Mouse (Mus musculus) left cerebral cortex, postnatal 36 days (tissue): Measurements from ENCODE around the gene Pla2g10. TPM values are rescaled to one million over a fixed set of nuclear protein-coding genes. Genes with fewer than 3 reads are reported as not detected.

Source experiments
- total RNA-seq, 2 experiments: library from RNA; stranded (reverse); gene quantifications; 2 replicates each; pipeline ENCODE4 v1.2.3; 2021

The Pla2g10 gene
- total RNA-seq, 2 experiments from 2014 or later = not detected

Other genes with a start within 250 kb of the Pla2g10 start
- gene Parn, start 62.8 kb downstream of the Pla2g10 start, total RNA-seq = 10 to 100 TPM; 23.2 to 24.1 TPM
- gene Bfar, start 59.1 kb downstream of the Pla2g10 start, total RNA-seq = 10 to 100 TPM; 33.6 to 41.5 TPM
- 1 to 10 TPM; 3.4 to 4.1 TPM for gene 3110001I22Rik, start 59.1 kb downstream of the Pla2g10 start, total RNA-seq
- gene Rrn3, start 49.7 kb upstream of the Pla2g10 start, total RNA-seq = 10 to 100 TPM; 46.9 to 47.6 TPM
- 10 to 100 TPM; 99.3 to 99.7 TPM for gene Ntan1, start 87.9 kb upstream of the Pla2g10 start, total RNA-seq
- gene Pdxdc1, start 172.1 kb upstream of the Pla2g10 start, total RNA-seq = 10 to 100 TPM; 72.7 to 81.6 TPM
- gene Mpv17l, start 172.2 kb upstream of the Pla2g10 start, total RNA-seq = 10 to 100 TPM; 68.1 to 70.6 TPM